Mouse (Mus musculus): ENCODE measurements around the gene Nadk2.

- TF ChIP-seq POLR2A (IDR thresholded peaks at IDR 0.05; ENCODE audit: insufficient read depth, low read depth, low read length): no peak
- no peak for TF ChIP-seq CTCF (IDR thresholded peaks at IDR 0.05)
These were observed 68.4 kb downstream of the Nadk2 start for GRCm38 (mm10) chr15:9139447-9139846.

All from heart, adult 2 months (tissue).